Mouse (Mus musculus): ENCODE results near the gene Olfr1412.

DNA sequence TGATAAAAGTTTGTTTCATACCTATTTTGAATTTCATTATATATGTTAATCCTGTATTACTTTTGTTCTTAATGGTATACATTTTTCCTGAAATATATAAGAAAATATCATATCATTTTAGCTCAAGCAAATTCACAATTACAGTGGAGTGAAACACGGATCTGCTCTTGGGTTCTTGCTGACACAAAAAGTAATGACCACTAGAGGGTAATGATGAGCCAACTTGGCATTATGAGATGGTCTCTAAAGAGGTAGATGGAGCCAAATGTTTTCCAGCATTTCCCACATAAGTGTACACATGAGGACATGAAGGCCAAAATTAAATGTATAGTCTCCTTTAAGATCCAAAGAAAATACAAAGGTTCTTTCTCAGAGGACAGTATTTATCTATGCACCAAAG, 28.9 kb downstream of the Olfr1412 start:
- no peak for TF ChIP-seq POLR2A (IDR thresholded peaks at IDR 0.05; ENCODE audit: low read depth, low read length)
- TF ChIP-seq CTCF (IDR thresholded peaks at IDR 0.05; ENCODE audit: extremely low read depth, insufficient read depth, insufficient read length, insufficient replicate concordance): no peak
